Mouse (Mus musculus): ENCODE measurements around the gene F3. TPM values are rescaled to one million over a fixed set of nuclear protein-coding genes. Genes with fewer than 3 reads are reported as not detected.

Gene F3
- polyA plus RNA-seq, 1 experiment = 3.6 TPM

DNA sequence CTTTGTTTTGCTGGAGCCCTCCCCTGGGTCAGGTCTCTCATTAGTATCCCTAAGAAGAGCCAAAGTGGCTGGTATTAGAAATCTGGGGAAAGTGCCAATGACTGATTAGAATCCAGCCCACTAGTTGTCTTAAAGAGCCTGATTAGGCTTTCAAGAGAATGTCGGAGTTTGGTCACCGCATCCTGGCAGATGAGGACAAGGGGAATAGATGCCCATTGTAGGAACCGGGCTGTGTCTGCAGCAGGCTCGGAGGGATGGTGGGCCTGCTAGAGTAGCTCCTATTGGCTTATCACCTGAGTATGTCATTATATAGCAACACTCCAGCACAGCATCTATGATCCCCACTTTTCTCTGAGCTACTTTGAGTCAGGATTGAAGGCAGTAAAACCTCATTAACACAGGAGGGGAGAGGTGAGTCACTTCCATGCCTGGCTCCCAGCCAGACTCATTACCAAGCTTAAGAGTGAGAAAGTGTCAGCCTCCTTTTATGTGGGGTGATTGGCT lies 36.9 kb upstream of the F3 start:
- Histone ChIP-seq H3K4me3 (no peak overlapping the region), H3K4me2 (ENCODE audit: low read depth) (no peak overlapping the region), H3K36me3 (ENCODE audit: control insufficient read depth, insufficient read depth) (no peaks in the 10 kb centered on the region), H3K27me3 (ENCODE audit: control insufficient read depth, insufficient read depth, insufficient read length) (no peaks in the 10 kb centered on the region), H3ac (ENCODE audit: control insufficient read depth, insufficient read length) (no peak overlapping the region), H3K79me2 (ENCODE audit: control insufficient read depth, insufficient read depth) (no peaks in the 10 kb centered on the region)
- no peak for TF ChIP-seq SRF (IDR thresholded peaks at IDR 0.05; ENCODE audit: control insufficient read depth, insufficient read length, low read depth)
- TF ChIP-seq MAX (IDR thresholded peaks at IDR 0.05; ENCODE audit: low read depth) = no peak
- no peak for TF ChIP-seq MYOD1 (IDR thresholded peaks at IDR 0.05; ENCODE audit: control insufficient read depth in 1 of 3, insufficient read length in 2 of 3, low read depth in 2 of 3)
- no peak for TF ChIP-seq TCF12 (IDR thresholded peaks at IDR 0.05; ENCODE audit: insufficient read depth, poor library complexity, severe bottlenecking)
- TF ChIP-seq REST (IDR thresholded peaks at IDR 0.05; ENCODE audit: insufficient read depth, insufficient read length) = no peak
- no peak for TF ChIP-seq CEBPB (IDR thresholded peaks at IDR 0.05; ENCODE audit: insufficient read depth, poor library complexity, severe bottlenecking)
- no peak for TF ChIP-seq USF1 (IDR thresholded peaks at IDR 0.05; ENCODE audit: low read depth)
- TF ChIP-seq MYOG (IDR thresholded peaks at IDR 0.05; ENCODE audit: control insufficient read depth in 1 of 3, insufficient read depth in 1 of 3, insufficient read length in 2 of 3, low read depth in 2 of 3) = no peak
- TF ChIP-seq POLR2AphosphoS2 (IDR thresholded peaks at IDR 0.05; ENCODE audit: insufficient read length, low read depth) = no peak
- TF ChIP-seq POLR2A (IDR thresholded peaks at IDR 0.05; ENCODE audit: insufficient read length, low read depth) = no peak

DNA sequence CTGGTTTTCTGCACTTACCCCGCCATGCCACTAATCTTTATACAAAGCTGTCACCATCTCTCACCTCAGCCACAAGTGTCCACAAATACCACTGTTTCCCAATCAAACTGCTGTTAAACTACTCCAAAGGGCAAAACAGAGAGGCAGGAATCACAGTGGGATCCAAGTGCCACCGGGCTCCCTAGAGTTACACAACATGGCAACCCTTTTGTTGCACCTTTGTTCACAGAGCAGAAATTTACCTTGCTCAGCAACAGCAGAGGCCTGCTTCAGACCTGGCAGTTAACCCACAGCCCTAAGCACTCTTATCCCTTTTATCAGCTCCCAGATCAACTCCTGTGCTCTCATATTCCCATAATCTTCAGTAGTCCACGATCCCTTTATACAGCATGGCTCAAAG lies 35.6 kb upstream of the F3 start:
- Histone ChIP-seq H3K4me3 (no peak overlapping the region), H3ac (ENCODE audit: control insufficient read depth, insufficient read length) (no peak overlapping the region), H3K27me3 (ENCODE audit: control insufficient read depth, insufficient read depth, insufficient read length) (no peaks in the 10 kb centered on the region), H3K79me2 (ENCODE audit: control insufficient read depth, insufficient read depth) (no peaks in the 10 kb centered on the region), H3K36me3 (ENCODE audit: control insufficient read depth, insufficient read depth) (no peaks in the 10 kb centered on the region), H3K4me2 (ENCODE audit: low read depth) (no peak overlapping the region)
- TF ChIP-seq POLR2AphosphoS2 (IDR thresholded peaks at IDR 0.05; ENCODE audit: insufficient read length, low read depth) (no peak), REST (IDR thresholded peaks at IDR 0.05; ENCODE audit: insufficient read depth, insufficient read length) (no peak), POLR2A (IDR thresholded peaks at IDR 0.05; ENCODE audit: insufficient read length, low read depth) (no peak), USF1 (IDR thresholded peaks at IDR 0.05; ENCODE audit: low read depth) (no peak), E2F4 (IDR thresholded peaks at IDR 0.05; ENCODE audit: insufficient read depth) (no peak), TCF12 (IDR thresholded peaks at IDR 0.05; ENCODE audit: insufficient read depth, poor library complexity, severe bottlenecking) (no peak), SRF (IDR thresholded peaks at IDR 0.05; ENCODE audit: control insufficient read depth, insufficient read length, low read depth) (no peak)

DNA sequence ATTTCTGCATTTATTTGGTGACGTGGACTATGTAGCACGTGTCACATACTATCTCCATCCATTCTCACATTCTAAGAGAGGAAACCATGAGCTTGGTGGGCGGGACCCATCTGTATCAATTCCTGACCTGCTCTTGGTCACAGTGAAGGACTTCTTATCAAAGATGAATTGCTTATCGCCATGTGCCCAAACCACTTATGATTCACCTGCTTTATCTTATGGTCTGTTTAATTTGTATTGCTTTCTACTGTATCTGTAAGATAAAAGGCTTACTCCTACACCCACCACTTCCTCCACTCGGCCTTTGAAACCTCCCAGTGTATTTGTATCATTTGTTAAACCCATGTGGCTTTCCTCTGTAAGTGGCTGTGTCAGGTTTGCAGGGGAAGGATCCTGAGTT lies 34.3 kb upstream of the F3 start:
- Histone ChIP-seq H3ac (ENCODE audit: control insufficient read depth, insufficient read length) (no peak overlapping the region), H3K4me2 (ENCODE audit: low read depth) (no peak overlapping the region), H3K4me3 (no peak overlapping the region), H3K79me2 (ENCODE audit: control insufficient read depth, insufficient read depth) (no peaks in the 10 kb centered on the region), H3K36me3 (ENCODE audit: control insufficient read depth, insufficient read depth) (no peaks in the 10 kb centered on the region), H3K27me3 (ENCODE audit: control insufficient read depth, insufficient read depth, insufficient read length) (no peaks in the 10 kb centered on the region)
- TF ChIP-seq POLR2A (IDR thresholded peaks at IDR 0.05; ENCODE audit: insufficient read length, low read depth) (no peak), MYOG (IDR thresholded peaks at IDR 0.05; ENCODE audit: control insufficient read depth in 1 of 3, insufficient read depth in 1 of 3, insufficient read length in 2 of 3, low read depth in 2 of 3) (no peak), MAX (IDR thresholded peaks at IDR 0.05; ENCODE audit: low read depth) (no peak), REST (IDR thresholded peaks at IDR 0.05; ENCODE audit: insufficient read depth, insufficient read length) (no peak), TCF3 (IDR thresholded peaks at IDR 0.05; ENCODE audit: insufficient read length, low read depth) (no peak)

DNA sequence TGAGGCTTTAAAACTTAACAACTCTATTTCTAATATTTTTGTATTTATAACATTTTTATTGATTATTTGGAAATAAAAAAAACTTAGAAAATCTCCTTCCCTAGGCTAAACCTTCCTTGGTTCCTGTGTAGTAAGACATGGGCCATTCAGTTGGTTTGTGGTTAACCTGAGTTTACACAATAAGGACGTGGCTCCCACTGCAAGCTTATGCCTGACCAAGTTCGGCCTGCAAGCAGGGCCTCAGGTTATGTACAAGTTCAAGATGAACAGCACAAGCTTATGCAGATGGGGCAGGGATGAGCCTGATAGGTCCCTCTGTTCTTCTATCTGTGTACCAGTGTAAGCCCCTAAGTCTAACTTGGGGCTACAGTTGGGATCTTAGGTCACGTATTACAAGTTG lies 33.6 kb upstream of the F3 start:
- Histone ChIP-seq H3K36me3 (ENCODE audit: control insufficient read depth, insufficient read depth) (no peaks in the 10 kb centered on the region), H3K27me3 (ENCODE audit: control insufficient read depth, insufficient read depth, insufficient read length) (no peaks in the 10 kb centered on the region), H3K4me2 (ENCODE audit: low read depth) (no peak overlapping the region), H3K79me2 (ENCODE audit: control insufficient read depth, insufficient read depth) (no peaks in the 10 kb centered on the region), H3K4me3 (no peak overlapping the region), H3ac (ENCODE audit: control insufficient read depth, insufficient read length) (no peak overlapping the region)
- TF ChIP-seq E2F4 (IDR thresholded peaks at IDR 0.05; ENCODE audit: insufficient read depth) = no peak
- TF ChIP-seq TCF12 (IDR thresholded peaks at IDR 0.05; ENCODE audit: insufficient read depth, poor library complexity, severe bottlenecking) = no peak
- no peak for TF ChIP-seq POLR2AphosphoS2 (IDR thresholded peaks at IDR 0.05; ENCODE audit: insufficient read length, low read depth)

DNA sequence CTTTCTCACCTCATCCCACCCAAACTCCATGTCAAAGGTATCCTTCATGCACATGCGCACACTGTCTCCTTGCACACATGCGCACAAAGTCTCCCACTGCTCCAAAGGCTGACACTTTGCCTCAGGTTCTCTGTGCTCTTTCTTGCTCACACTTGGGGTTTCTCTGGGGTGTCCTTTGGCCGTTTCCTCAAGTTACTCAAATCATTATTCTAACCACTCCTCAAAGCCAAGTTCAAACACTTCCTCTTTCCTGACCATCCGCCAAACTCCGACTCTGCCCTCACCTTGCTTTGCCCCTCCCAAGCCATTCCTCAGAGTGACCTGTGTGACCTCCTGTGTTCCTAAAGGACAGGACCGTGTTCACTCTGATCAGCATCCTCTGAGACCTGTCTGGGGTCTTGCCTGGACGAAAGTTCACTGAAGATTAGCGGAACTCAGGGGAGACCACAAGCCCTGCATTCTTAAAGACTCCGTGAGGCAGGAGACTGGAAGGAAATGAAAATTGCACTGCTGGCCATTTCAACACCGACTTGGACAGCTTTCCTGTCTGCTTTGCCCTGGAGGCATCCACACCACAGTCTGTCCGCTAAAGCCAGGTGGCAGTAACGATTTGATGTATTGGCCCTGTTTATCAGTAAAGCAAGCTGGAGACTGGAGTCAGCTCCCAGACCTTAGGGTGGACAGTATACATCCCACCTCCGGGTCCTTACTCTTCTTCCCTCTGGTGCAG lies 30.2 kb upstream of the F3 start:
- Histone ChIP-seq H3ac (ENCODE audit: control insufficient read depth, insufficient read length) (no peak overlapping the region), H3K4me3 (no peak overlapping the region), H3K36me3 (ENCODE audit: control insufficient read depth, insufficient read depth) (no peaks in the 10 kb centered on the region), H3K79me2 (ENCODE audit: control insufficient read depth, insufficient read depth) (no peaks in the 10 kb centered on the region), H3K4me2 (ENCODE audit: low read depth) (no peak overlapping the region), H3K27me3 (ENCODE audit: control insufficient read depth, insufficient read depth, insufficient read length) (no peaks in the 10 kb centered on the region)
- TF ChIP-seq E2F4 (IDR thresholded peaks at IDR 0.05; ENCODE audit: insufficient read depth) (no peak), REST (IDR thresholded peaks at IDR 0.05; ENCODE audit: insufficient read depth, insufficient read length) (no peak), MYOD1 (IDR thresholded peaks at IDR 0.05; ENCODE audit: control insufficient read depth in 1 of 3, insufficient read length in 2 of 3, low read depth in 2 of 3) (no peak), POLR2A (IDR thresholded peaks at IDR 0.05; ENCODE audit: insufficient read length, low read depth) (no peak), SRF (IDR thresholded peaks at IDR 0.05; ENCODE audit: control insufficient read depth, insufficient read length, low read depth) (no peak), POLR2AphosphoS2 (IDR thresholded peaks at IDR 0.05; ENCODE audit: insufficient read length, low read depth) (no peak), TCF3 (IDR thresholded peaks at IDR 0.05; ENCODE audit: insufficient read length, low read depth) (no peak), USF1 (IDR thresholded peaks at IDR 0.05; ENCODE audit: low read depth) (no peak), CEBPB (IDR thresholded peaks at IDR 0.05; ENCODE audit: insufficient read depth, poor library complexity, severe bottlenecking) (no peak), MAX (IDR thresholded peaks at IDR 0.05; ENCODE audit: low read depth) (no peak), MYOG (IDR thresholded peaks at IDR 0.05; ENCODE audit: control insufficient read depth in 1 of 3, insufficient read depth in 1 of 3, insufficient read length in 2 of 3, low read depth in 2 of 3) (no peak), TCF12 (IDR thresholded peaks at IDR 0.05; ENCODE audit: insufficient read depth, poor library complexity, severe bottlenecking) (no peak)
